Mouse (Mus musculus) heart, postnatal 14 days (tissue): ENCODE measurements at regions not wholly inside any gene's neighbourhood (a gene's known extent, or its start where the extent isn't known, plus 50 kb on each side); places are given as distances from the start of the nearest gene placed in this dataset.

Experiments used
- DNase-seq, 2 experiments: peaks; one replicate each; pipeline ENCODE4 v3.0.0; 2021 to 2022
- intact Hi-C: fragments of 180-260 bp; cut with DNase I; formaldehyde crosslinking; loops from one replicate; pipeline ENCODE4 v1.15.1; 2025

DNA sequence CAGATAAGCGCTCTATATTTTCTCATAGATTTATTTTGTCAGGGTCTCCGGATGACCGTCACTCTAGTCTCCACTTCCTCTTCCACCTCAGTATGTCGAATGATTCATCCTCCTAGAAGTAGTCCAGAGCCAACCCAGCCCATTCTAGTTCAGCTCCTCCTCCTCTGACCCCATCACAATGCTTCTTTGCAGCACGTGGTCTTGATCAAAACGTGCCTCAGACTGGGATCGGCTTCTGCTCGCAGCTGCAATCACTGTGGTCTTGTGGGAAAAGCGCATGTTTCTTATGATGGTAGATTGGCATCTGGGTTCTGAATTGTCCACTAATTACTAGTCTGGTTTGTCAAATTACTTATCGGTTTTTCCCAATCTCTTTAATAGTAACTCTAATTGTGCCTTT, 747.7 kb downstream of the Ntrk3 start:
- no peak for DNase-seq
- intact Hi-C loops = no loop called here

DNA sequence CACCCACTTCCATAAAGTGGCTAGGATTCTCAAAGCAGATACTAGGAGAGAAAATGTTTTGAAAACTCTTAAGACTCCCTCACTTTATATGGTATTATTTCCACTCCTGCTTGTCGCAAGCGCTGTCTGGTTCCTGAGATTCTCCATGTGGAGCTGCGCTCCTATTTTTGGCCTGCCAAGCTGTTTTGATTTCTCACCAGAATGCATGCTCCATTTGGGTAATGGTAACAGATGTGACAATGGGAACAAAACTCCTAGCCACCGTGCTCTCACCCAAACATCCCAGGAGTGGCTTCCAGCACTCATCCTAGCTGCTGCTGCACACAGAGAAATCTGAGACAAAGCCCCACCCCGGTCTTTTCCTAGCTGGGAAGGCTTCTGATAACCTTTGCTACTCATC, 749.6 kb downstream of the Ntrk3 start:
- intact Hi-C loops = no loop called here
- no peak for DNase-seq

DNA sequence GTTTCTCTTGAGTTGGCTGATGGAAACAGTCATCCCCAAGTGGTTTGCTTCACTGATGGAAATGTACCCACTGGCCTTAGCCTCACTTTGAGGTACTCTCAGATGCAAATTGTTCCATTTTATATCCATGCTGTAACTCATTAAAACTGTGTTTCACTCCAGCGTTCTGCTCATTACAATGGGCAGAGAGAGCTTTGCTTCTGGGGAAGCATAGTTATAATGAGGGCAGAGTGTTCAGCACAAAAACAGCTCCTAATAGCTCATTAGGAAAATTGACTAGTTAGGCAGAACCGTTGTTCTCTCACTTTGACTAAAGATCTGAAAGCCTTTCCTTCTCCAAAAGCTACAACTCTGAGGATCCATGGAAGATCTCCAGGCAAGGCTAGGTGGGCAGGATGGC, 771.2 kb downstream of the Ntrk3 start:
- DNase-seq = no peak
- intact Hi-C loops = no loop called here

DNA sequence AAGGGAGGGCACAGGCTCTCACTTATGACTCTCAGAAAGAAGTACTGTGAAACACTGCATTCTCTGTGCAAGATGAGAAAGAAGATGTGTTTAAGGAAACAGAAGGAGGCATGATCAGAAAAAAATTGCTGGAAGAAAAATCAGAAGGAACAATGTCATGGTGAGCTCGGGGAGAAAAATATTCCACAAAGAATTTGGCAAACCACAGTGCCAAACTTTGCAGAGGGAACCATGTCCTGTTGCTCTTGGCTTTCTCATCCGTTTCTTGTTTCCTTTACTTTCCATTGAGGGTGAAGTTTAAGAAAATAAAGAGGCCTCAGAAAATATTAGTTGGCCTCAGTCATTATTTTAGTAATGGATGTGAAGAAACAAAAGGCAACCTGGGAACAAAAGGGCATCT, 804.4 kb downstream of the Ntrk3 start:
- peak in 1 of 2 experiments; percentile 22 for DNase-seq
- intact Hi-C loops = no loop called here

DNA sequence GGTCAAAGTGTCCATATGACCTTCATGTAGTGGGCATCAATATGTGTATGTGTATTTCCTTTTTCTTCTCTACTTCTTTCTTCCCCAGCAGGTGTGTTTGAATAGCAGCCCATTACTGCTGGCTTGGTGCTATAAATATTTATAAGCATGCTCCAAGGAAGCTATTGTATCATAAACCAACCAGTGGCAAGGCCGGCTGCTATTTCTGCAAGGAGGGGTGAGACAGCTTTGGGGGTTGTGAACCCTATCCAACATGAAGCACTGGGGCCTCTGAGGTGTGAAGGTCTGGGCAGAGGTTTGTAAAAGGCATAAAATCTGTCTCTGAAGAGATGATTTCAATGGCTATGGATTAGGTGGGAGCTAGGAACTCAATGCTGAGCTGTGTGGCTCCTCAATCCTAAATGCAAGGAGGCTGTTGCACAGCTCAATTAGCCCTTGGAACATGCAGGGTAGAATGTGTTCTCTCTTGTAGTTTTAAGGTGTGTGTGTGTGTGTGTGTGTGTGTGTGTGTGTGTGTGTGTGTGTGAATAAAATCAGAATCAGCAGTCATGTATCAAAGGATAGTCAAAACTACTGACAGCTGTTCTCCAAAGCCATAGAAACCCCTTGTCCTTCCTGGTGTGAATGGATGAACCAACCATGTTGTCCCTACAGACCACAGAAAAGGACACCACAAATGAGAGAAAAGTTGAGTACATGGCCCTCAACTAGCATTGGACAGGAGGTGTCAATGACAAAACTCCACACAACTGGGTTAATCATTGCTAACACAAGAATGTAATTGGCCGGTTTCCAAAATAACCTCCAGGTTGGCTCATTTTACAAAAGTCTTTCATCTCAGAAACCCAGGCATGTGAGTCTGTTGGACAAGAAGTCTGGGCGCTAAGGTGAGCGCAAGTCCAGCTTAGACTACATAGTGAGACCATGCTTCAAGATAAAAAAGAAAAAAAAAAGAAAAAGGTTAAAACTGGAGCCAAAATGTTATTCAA, 809.0 kb downstream of the Ntrk3 start:
- intact Hi-C loops = no loop called here
- DNase-seq = no peak

DNA sequence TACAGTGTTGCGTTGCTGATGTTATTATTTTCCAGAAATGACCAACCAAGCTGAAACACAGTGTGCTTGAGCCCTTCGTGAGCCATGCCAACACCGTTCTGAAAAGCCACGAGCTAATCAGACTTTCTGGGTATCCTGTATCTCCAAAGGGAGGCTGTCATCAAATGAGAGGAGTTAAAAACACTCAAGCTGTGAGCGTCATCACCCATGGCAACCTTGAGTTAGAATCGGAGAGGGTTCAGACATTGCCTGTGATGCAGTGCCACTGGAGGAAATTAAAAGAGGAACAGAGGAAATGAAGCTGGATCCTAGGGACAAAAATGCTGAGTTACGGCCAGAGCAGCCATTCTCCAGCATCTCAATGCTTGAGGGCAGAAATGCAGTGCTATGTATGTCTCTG, 838.6 kb downstream of the Ntrk3 start:
- no peak for DNase-seq
- intact Hi-C loops = no loop called here

DNA sequence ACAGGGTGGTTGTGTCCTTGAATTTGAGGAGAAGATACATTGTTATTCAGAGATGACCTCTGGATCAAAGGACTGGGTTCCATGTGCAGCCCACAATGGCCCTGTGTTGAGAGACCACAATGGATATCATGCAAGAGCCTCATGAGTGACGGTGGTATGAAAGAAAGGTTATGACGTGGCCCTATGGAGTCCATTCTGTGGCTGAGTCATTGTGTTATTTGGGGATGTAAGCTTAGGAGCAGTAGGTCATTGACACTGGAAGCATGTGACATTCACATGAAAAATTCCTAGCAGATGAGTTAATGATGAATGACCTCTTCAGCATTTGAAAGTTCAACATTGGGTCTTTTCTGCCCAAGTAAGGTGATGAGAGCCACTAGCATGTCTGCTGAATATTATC, 849.3 kb downstream of the Ntrk3 start:
- intact Hi-C loops = no loop called here
- no peak for DNase-seq

DNA sequence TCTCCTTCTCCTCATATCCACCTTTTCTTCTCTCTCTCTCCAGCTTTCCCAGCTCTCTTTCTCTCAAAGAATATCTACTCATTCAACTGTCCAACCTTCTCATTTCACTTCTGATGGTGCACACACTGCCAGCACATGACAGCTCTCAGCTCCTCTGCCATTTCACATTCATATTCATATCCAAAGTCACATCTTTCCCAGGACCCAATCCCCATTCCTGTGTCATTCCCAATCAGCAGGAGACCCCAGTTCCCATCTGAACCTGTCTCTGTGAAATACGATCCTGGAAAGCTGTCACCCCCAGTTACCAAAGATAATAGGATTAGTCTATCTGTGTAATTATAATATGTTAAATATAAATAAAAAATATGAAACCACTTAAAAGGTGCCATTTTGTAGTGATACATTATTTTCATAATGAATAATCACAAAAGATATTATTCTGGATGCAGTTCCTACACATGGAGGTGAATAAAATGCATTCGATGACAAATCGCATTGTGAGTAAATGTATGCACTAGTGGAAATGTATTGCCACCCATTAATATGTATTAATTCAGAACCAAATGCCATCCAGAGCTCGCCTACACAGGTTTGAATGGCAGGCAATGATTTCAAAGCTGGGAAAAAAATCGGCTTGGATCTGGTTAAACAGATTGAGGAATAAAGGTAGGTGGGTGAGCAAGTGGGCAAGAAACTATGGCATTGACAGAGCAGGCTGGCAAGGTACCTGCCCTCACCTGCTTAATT, 855.0 kb downstream of the Ntrk3 start:
- no peak for DNase-seq
- intact Hi-C loops = no loop called here

DNA sequence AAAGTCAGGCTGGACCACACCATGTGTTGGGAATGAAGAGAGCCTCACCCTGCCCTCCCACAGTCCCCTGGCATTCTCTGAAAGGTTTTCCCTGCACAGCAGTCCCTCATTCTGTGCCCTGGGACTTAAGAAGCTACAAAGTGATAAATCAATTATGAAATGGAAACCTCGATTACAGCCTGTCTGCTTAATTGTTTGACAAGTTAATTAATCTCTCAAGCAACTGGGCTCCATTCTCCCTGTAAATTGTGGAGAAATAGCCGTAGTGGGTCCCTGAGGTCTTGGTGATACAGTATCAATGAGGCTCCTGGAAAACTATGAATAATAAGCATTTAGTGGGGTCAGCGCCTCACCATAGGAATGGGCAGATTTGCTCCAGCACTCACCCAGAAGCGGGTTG, 870.3 kb downstream of the Ntrk3 start:
- intact Hi-C loops = no loop called here

DNA sequence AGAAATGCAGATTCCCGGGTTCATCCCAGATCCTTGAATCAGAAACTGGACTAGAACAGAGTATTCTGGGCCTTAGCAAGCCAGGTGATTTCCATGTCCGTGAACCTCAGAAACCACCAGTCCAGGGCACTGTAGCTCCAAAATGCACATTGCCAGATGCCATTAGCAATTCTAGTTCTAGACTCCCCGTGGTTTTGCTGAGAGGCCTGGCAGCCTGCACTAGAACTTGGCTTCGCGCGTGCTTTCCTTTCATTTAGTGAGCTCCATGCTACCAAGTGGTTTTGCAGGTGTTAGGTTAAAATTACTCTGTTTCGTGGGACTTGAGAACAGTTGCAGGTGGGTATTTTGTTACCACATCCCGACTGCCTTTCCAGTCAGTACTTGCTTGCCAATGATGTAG, 876.0 kb downstream of the Ntrk3 start:
- no peak for DNase-seq
- intact Hi-C loops = no loop called here

More for the DNA sequence above, 870.3 kb downstream of the Ntrk3 start:
- DNase-seq = no peak

DNA sequence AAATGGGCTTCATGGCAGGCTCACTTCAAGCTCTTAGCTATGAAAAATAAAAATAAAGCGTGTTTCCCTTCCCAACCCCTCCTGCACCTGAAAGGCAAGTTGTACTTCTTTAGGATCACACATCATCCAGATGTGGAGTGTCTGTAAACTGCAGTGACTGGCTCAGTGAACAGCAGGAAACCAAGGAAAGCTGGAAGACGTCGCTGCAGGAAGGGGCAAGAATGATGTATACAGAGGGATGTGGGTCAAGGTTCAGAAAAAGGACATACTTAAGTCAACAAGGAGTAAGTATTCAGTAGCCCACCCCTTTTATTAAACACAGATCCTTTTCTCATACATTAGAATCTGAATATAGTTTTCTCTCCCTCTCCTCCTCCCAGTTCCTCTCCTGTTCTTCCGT, 879.4 kb downstream of the Ntrk3 start:
- no peak for DNase-seq
- intact Hi-C loops = no loop called here

DNA sequence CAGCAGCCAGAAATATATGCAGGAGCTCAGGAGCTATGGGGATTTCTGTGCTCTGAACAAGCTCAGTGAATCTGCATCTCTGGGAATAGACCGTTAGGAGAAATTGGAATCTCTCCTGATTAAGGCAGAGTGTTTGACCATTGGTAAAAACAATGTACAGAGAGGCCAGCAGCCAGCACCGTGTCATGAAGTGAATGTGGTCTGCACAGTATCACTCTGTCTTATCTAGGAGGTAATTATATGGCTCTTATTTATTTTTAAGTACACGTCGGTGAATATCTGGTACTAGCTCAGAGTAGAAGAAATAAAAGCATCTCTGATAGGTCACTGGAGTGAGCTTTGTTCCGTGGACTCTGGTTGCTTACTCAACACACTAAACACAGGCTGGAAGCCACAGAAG, 879.8 kb downstream of the Ntrk3 start:
- DNase-seq = no peak
- intact Hi-C loops = no loop called here

DNA sequence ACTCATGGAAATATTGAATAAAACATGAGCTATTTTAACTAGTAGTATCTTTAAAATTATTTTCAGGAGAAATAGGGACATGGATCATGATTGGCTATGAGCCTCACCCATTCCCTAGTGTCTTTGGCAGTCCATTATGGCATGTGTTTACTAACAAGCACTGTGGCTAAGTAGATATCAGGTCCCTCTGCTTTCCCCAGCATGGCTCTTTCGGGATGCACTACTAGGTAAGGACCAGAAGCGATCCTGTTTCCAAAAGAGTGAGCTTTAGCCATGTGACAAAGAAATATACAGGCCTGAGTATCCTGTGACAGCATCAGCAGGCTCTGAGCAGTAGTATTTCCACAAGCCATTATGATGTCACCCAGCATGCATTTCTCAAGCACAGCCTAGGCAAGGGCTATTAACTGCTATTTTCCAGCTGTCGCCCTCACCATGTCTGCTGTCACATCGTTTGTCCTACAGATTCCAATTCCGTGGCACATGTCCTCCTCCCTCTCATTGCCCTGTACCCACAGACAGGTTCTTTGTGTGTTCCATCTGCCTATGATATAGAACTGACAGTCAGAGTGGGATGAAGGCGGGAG, 882.1 kb downstream of the Ntrk3 start:
- intact Hi-C loops = no loop called here
- no peak for DNase-seq

DNA sequence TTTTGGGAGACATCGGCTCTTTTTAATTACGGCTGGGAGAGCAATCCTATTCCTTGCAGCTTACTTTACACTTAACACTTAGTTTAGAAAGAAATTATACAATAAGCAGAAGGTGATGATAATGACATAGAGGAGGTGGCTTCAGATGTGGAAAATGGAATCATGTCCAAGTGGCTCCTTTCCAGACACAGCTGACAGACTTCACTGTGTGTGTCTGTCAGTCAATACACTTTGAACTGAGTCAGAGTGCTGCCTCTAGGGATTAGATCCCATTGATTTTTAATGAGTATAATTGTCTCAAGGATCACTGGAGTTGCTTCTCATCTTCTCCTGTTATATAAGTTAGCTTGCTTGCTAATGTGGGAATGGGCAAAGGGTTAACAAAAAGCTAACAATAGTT, 882.7 kb downstream of the Ntrk3 start:
- no peak for DNase-seq
- intact Hi-C loops = no loop called here

DNA sequence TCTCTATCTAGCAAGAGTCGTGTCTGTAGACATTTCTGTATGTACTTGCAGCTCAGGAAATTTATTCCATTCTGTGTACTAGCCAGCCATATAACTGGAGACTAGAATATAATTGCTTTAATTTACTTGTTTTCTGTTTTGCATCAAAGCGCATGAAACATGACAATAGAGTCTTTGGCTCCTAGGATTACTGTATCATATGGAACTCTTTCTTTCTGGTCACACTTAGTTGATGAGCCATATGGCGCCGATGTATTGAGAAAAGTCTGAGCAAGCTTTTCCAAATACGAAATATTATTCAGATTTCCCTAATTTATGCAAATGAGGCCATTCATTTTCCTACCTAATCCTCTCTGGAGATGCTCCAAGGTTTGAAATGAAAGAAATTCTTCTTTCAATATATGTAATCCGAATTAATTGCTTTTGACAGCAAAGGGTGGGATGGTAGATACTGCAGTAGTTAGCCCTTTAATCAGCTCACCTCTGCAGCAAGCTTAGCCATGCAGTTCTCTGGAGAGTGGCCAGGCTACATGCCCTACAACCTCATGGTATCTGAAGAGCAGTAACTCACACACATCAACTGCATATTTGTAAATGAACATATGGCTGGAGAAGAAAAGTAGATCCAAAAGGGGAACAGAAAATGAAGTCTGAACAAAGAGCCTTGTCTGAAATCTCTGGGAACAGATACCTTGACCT, 913.4 kb downstream of the Ntrk3 start:
- no peak for DNase-seq
- intact Hi-C loops = no loop called here

DNA sequence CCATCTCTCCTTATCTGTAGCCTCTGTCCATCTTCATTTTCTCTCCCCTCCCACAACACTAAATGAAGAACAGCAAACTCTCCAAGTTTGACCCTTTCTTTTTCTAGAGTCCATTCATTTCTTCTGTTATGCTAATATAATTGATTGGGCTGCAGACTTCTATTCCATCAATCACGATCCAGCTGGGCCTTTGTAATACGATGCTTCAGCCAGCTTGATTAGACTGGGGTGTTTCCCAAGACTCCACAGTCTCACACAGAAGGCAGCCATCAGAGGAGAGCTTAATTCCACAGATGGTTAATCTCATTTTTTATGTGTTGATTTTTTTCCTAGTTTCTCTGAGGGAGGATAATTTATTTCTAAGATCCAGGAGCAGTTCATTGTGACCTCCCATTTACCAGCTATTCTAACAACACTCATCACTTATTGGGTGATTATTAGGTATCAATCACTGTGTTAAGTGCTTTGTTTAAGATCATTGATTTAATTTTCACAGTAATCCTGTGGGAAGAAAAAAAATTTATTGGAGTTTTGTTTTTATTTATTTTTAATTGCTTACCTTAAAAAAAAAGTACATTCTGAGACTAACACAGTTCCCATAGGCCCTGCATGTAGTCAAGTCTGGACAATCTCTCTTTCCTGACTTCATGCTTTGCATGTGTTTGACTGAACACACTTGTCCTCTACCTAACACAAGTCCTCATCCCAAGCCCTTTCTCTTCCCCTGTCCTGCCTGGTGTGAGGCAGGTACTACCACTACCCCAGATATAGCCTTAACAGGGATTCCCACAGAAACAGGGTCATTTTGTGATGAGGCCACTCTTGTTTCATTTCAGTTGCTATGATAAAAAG, 925.5 kb downstream of the Ntrk3 start:
- intact Hi-C loops = no loop called here
- DNase-seq = no peak

DNA sequence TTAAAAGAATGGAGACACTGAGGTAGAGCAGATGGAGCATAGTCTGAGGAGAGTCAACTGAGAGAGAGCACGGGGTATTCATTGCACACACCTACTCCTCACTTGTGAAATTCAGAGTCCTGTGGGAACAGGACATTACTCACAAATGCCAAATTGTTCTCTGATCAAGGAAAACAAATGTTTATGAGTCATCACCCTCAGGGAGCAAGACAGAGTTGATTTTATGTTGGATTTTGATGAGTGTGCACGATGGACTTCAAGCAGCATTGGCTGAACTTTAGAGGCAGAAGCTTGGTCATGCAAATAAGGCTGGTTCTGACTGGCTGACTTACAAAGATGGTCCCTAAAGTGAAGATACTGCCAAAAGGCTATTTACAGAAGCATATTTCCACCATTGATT, 951.0 kb downstream of the Ntrk3 start:
- DNase-seq = no peak
- intact Hi-C loops = no loop called here

DNA sequence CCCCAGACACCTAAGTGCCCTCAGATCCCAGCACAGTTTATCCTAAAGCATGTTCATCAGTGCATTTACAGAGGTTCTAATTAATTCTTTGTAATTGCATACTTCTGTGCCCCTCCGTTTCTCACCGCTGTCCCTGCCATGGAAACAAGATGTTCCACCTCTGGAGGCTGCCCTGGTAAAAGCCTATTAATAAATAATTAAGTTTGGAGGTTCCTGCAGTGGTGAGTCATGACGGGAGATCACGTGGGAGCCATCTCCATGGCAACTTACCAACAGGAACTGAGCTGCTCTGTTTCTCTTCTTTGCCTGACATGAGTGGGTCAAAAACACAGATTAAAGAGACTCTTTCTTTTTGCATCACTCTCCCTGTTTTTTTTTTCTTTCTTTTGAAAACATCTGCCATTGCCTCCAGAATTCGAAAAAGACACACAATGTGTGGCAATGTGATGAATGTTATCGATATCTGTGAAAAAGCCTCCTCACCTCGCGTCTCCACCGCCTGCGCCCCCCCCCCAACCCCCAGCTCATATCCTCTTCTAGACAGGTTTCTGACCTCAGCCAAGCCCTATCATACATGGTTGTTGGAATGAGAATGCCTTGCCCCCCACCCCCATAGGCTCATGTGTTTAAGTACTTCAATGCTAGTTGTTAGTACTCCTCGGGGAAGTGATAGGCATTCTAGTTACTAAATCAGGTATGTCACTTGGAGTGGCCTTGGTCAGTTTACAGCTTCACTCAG, 965.9 kb downstream of the Ntrk3 start:
- DNase-seq = peak in 1 of 2 experiments; percentile 12
- intact Hi-C loops = no loop called here
